Mouse (Mus musculus) large intestine, adult 2 months (tissue): ENCODE results near the gene Rps16. TPM values are rescaled to one million over a fixed set of nuclear protein-coding genes. Genes with fewer than 3 reads are reported as not detected.

Experiments
- DNase-seq: peaks from one replicate; pipeline ENCODE4 v3.0.0-alpha.2; 2012; ENCODE audit warnings: low read depth, low spot score
- WGBS: fragments of 180-500 bp; shearing (Covaris S2); methylation state at CpG from one replicate; pipeline ENCODE4 v1.1.7; 2018; 5-methylcytosine and 5-hydroxymethylcytosine counted together
- polyA plus RNA-seq: library from polyadenylated mRNA; depleted of rRNA; stranded (reverse); fragments of >200 nt; gene quantifications from 2 replicates; pipeline ENCODE4 v1.2.3, GENCODE M21; 2012

Rps16 gene
- polyA plus RNA-seq, 1 experiment, result 1,007 TPM

- WGBS, result 16% methylated on average over 7 of the region's 7 CpGs
Observed at GRCm38 (mm10) chr7:28341381-28341780, 9.1 kb upstream of the Rps16 start.

GRCm38 (mm10) chr7:28344637-28345036 is 5.8 kb upstream of the Rps16 start:
- WGBS, result 0% methylated on average over 4 of the region's 4 CpGs
- DNase-seq, result no peak

More at GRCm38 (mm10) chr7:28341381-28341780, 9.1 kb upstream of the Rps16 start:
- no peak for DNase-seq

- 27% methylated on average over 3 of the region's 3 CpGs for WGBS
- no peak for DNase-seq
Observed at GRCm38 (mm10) chr7:28347746-28348145, 2.7 kb upstream of the Rps16 start.

- DNase-seq, result no peak
- WGBS, result 87% methylated on average over 7 of the region's 7 CpGs
Observed at GRCm38 (mm10) chr7:28348601-28349000, 1.9 kb upstream of the Rps16 start.

- 9% methylated on average over 4 of the region's 4 CpGs for WGBS
- DNase-seq, result no peak
Observed at GRCm38 (mm10) chr7:28351676-28352191, 1.3 kb downstream of the Rps16 start.

- DNase-seq, result no peak
- WGBS, result 54% methylated on average over 2 of the region's 2 CpGs
Observed at GRCm38 (mm10) chr7:28353267-28353666, 2.8 kb downstream of the Rps16 start.

- DNase-seq, result no peak
- 46% methylated on average over 3 of the region's 3 CpGs for WGBS
Observed at GRCm38 (mm10) chr7:28354113-28354581, 3.7 kb downstream of the Rps16 start.

- no peak for DNase-seq
- WGBS, result 92% methylated on average over 3 of the region's 3 CpGs
Observed at GRCm38 (mm10) chr7:28354596-28354995, 4.1 kb downstream of the Rps16 start.

- no peak for DNase-seq
- WGBS, result 78% methylated on average over 3 of the region's 3 CpGs
Observed at GRCm38 (mm10) chr7:28355221-28355620, 4.8 kb downstream of the Rps16 start.

GRCm38 (mm10) chr7:28356981-28357380 is 6.5 kb downstream of the Rps16 start:
- 29% methylated on average over 5 of the region's 5 CpGs for WGBS

GRCm38 (mm10) chr7:28357984-28358383 is 7.5 kb downstream of the Rps16 start:
- WGBS, result 5% methylated on average over 5 of the region's 5 CpGs
- no peak for DNase-seq

More at GRCm38 (mm10) chr7:28356981-28357380, 6.5 kb downstream of the Rps16 start:
- DNase-seq, result no peak

GRCm38 (mm10) chr7:28358431-28358830 is 8.0 kb downstream of the Rps16 start:
- DNase-seq, result no peak
- 18% methylated on average over 7 of the region's 7 CpGs for WGBS

GRCm38 (mm10) chr7:28359854-28360253 is 9.4 kb downstream of the Rps16 start:
- no peak for DNase-seq
- WGBS, result 86% methylated on average over 10 of the region's 10 CpGs

GRCm38 (mm10) chr7:28360291-28360690 is 9.8 kb downstream of the Rps16 start:
- WGBS, result 90% methylated on average over 6 of the region's 6 CpGs
- DNase-seq, result no peak

- WGBS, result 90% methylated on average over 20 of the region's 20 CpGs
- DNase-seq, result no peak
Observed at GRCm38 (mm10) chr7:28361647-28362341, 11.3 kb downstream of the Rps16 start.

- DNase-seq, result no peak
- WGBS, result 80% methylated on average over 16 of the region's 16 CpGs
Observed at GRCm38 (mm10) chr7:28362441-28363060, 12.1 kb downstream of the Rps16 start.

GRCm38 (mm10) chr7:28367663-28368275 is 17.3 kb downstream of the Rps16 start:
- WGBS, result 93% methylated on average over 16 of the region's 16 CpGs
- no peak for DNase-seq

GRCm38 (mm10) chr7:28368276-28368920 is 17.9 kb downstream of the Rps16 start:
- 93% methylated on average over 16 of the region's 16 CpGs for WGBS
- no peak for DNase-seq

GRCm38 (mm10) chr7:28370051-28370450 is 19.6 kb downstream of the Rps16 start:
- WGBS, result 91% methylated on average over 14 of the region's 14 CpGs
- DNase-seq, result no peak

- WGBS, result 3% methylated on average over 11 of the region's 11 CpGs
- no peak for DNase-seq
Observed at GRCm38 (mm10) chr7:28370977-28371513, 20.6 kb downstream of the Rps16 start.
